Mouse (Mus musculus): ENCODE measurements around the gene Klk7. TPM values are rescaled to one million over a fixed set of nuclear protein-coding genes. Genes with fewer than 3 reads are reported as not detected.

Klk7 gene
- polyA plus RNA-seq, 1 experiment from 2014 or later: not detected

- WGBS: 75% methylated on average over 6 of the region's 6 CpGs
- H3K4me1 ChIP-seq: peaks cover 7% of the 10 kb centered on the region
- H3K4me3 ChIP-seq: no peak overlapping the region
- H3K27ac ChIP-seq: no peak overlapping the region
- no peak for DNase-seq (ENCODE audit: low spot score)
- peaks cover 28% of the 10 kb centered on the region for H3K27me3 ChIP-seq (ENCODE audit: low read depth, poor library complexity, severe bottlenecking)
- no peaks in the 10 kb centered on the region for H3K36me3 ChIP-seq
- no peaks in the 10 kb centered on the region for H3K9me3 ChIP-seq (replicated peaks)
Measured at GRCm38 (mm10) chr7:43780241-43780640, 30.9 kb upstream of the Klk7 start.

GRCm38 (mm10) chr7:43780746-43781145 lies 30.3 kb upstream of the Klk7 start, which contains the start of gene Klk10:
Klk10 (plus strand) TSS chr7:43781035.
- Histone ChIP-seq H3K27me3 (ENCODE audit: low read depth, poor library complexity, severe bottlenecking) (peaks cover 28% of the 10 kb centered on the region), H3K4me1 (peaks cover 6% of the 10 kb centered on the region), H3K9me3 (replicated peaks) (no peaks in the 10 kb centered on the region), H3K36me3 (no peaks in the 10 kb centered on the region), H3K4me3 (no peak within 1 kb of the TSS), H3K27ac (no peak within 1 kb of the TSS)
- no peak for DNase-seq (ENCODE audit: low spot score)
- 45% methylated on average over 5 of the region's 5 CpGs for WGBS

DNA sequence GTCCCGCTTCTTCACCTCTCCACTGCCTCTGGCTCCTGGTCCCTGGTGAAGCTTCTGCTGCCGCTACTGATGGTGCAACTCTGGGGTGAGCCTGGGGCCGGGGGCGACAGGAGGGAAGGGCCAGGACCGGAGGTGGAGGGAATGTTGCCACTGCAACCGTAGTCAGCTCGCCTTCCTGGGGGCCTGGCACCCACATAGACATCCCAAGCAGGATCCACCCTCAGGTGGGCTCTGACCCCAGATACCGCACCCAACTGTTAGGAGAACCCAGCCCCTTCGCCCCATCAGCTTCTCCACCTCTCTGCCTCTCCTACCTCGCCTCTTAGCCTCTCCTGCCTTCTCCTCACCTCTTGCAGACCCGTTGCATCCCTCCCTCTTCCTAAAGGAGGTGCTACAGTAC lies 29.6 kb upstream of the Klk7 start:
- no peak overlapping the region for H3K4me3 ChIP-seq
- no peak overlapping the region for H3K27ac ChIP-seq
- 85% methylated on average over 11 of the region's 11 CpGs for WGBS
- H3K4me1 ChIP-seq: peaks cover 6% of the 10 kb centered on the region
- peaks cover 28% of the 10 kb centered on the region for H3K27me3 ChIP-seq (ENCODE audit: low read depth, poor library complexity, severe bottlenecking)
- H3K36me3 ChIP-seq: no peaks in the 10 kb centered on the region
- no peaks in the 10 kb centered on the region for H3K9me3 ChIP-seq (replicated peaks)
- no peak for DNase-seq (ENCODE audit: low spot score)

DNA sequence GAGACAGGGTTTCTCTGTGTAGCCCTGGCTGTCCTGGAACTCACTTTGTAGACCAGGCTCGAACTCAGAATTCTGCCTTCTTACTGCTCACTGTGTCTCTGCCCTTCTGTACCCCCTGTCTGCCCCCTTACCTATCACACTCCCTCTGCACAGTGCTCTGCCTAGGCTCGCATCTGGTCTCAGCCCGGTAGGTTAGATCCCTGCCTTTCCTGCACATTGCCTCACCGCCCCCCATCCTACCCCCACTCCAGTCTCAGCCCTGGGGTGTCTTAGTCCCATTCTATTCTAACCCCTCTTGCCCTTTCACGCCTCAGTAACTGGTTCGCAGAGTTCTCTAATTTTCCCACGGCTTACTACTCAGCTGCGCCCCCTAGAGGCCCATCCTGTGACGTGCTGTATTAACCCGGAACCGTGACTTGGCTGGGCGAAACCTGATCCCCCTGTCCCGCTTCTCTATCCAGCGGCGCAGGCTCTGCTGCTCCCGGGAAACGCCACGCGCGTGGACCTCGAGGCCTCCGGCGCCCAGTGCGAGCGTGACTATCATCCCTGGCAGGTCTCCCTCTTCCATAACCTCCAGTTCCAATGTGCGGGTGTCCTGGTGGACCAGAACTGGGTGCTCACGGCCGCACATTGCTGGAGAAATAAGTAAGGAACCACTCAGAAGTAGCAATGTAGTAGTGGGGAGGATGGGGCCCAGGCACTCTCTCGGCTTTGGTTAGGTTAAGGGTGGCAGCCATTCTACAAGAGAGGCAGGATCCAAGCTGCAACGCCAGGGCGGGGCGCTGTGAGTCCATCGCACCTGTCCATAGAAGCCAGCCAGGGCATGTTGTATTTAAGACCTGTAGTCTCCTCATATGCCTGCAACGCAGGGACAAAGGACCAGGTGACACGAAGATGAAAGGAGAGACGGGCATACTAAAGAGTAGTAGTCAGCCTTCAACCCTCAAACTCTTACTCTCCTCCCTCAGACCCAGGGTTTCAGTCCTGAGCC lies 28.5 kb upstream of the Klk7 start:
- Histone ChIP-seq H3K9me3 (replicated peaks) (no peaks in the 10 kb centered on the region), H3K36me3 (no peaks in the 10 kb centered on the region), H3K27ac (peak overlapping the region; percentile 46; the same call in 1 of the 2 replicates), H3K27me3 (ENCODE audit: low read depth, poor library complexity, severe bottlenecking) (peaks cover 28% of the 10 kb centered on the region), H3K4me3 (peak overlapping the region; percentile 40), H3K4me1 (peaks cover 6% of the 10 kb centered on the region)
- WGBS: 10% methylated on average over 36 of the region's 36 CpGs
- peak; percentile 90 for DNase-seq (ENCODE audit: low spot score)

GRCm38 (mm10) chr7:43785286-43785685 lies 25.8 kb upstream of the Klk7 start:
- Histone ChIP-seq H3K9me3 (replicated peaks) (no peaks in the 10 kb centered on the region), H3K4me1 (peaks cover 6% of the 10 kb centered on the region), H3K27ac (no peak overlapping the region), H3K36me3 (no peaks in the 10 kb centered on the region), H3K4me3 (no peak overlapping the region), H3K27me3 (ENCODE audit: low read depth, poor library complexity, severe bottlenecking) (peaks cover 28% of the 10 kb centered on the region)
- WGBS: 88% methylated on average over 1 of the region's 1 CpGs
- DNase-seq (ENCODE audit: low spot score): no peak

- WGBS: 75% methylated on average over 3 of the region's 3 CpGs
- no peak for DNase-seq (ENCODE audit: low spot score)
- Histone ChIP-seq H3K36me3 (no peaks in the 10 kb centered on the region), H3K27me3 (ENCODE audit: low read depth, poor library complexity, severe bottlenecking) (peaks cover 19% of the 10 kb centered on the region), H3K4me3 (no peak overlapping the region), H3K9me3 (replicated peaks) (no peaks in the 10 kb centered on the region), H3K4me1 (no peaks in the 10 kb centered on the region), H3K27ac (no peak overlapping the region)
Measured at GRCm38 (mm10) chr7:43788096-43788495, 23.0 kb upstream of the Klk7 start.

- Histone ChIP-seq H3K4me1 (no peaks in the 10 kb centered on the region), H3K36me3 (no peaks in the 10 kb centered on the region), H3K4me3 (no peak overlapping the region), H3K9me3 (replicated peaks) (no peaks in the 10 kb centered on the region), H3K27me3 (ENCODE audit: low read depth, poor library complexity, severe bottlenecking) (peaks cover 14% of the 10 kb centered on the region), H3K27ac (no peak overlapping the region)
- 72% methylated on average over 2 of the region's 2 CpGs for WGBS
- no peak for DNase-seq (ENCODE audit: low spot score)
Measured at GRCm38 (mm10) chr7:43789295-43789694, 21.8 kb upstream of the Klk7 start.

- Histone ChIP-seq H3K4me1 (peaks cover 3% of the 10 kb centered on the region), H3K27ac (no peak within 1 kb of the TSS), H3K27me3 (ENCODE audit: low read depth, poor library complexity, severe bottlenecking) (peaks cover 30% of the 10 kb centered on the region), H3K9me3 (replicated peaks) (no peaks in the 10 kb centered on the region), H3K4me3 (no peak within 1 kb of the TSS), H3K36me3 (no peaks in the 10 kb centered on the region)
- WGBS: 75% methylated on average over 7 of the region's 7 CpGs
- no peak for DNase-seq (ENCODE audit: low spot score)
Measured at GRCm38 (mm10) chr7:43791591-43791990, 19.5 kb upstream of the Klk7 start, which contains the start of gene Klk9. Klk9 (plus strand) TSS chr7:43791891.

GRCm38 (mm10) chr7:43796355-43796754 lies 14.7 kb upstream of the Klk7 start:
- 8% methylated on average over 8 of the region's 8 CpGs for WGBS
- peaks cover 54% of the 10 kb centered on the region for H3K27me3 ChIP-seq (ENCODE audit: low read depth, poor library complexity, severe bottlenecking)
- no peak overlapping the region for H3K27ac ChIP-seq
- DNase-seq (ENCODE audit: low spot score): no peak
- peak overlapping the region; percentile 56 for H3K4me3 ChIP-seq
- H3K9me3 ChIP-seq (replicated peaks): no peaks in the 10 kb centered on the region
- no peaks in the 10 kb centered on the region for H3K36me3 ChIP-seq
- peaks cover 16% of the 10 kb centered on the region for H3K4me1 ChIP-seq

GRCm38 (mm10) chr7:43797333-43797769 lies 13.7 kb upstream of the Klk7 start, which contains the start of gene Klk8:
Klk8 (plus strand) TSS chr7:43797577.
- Histone ChIP-seq H3K9me3 (replicated peaks) (no peaks in the 10 kb centered on the region), H3K27ac (no peak within 1 kb of the TSS; the same call in 1 of the 2 replicates), H3K27me3 (ENCODE audit: low read depth, poor library complexity, severe bottlenecking) (peaks cover 54% of the 10 kb centered on the region), H3K36me3 (no peaks in the 10 kb centered on the region), H3K4me3 (peak within 1 kb of the TSS; percentile 56), H3K4me1 (peaks cover 16% of the 10 kb centered on the region)
- peak; percentile 56 for DNase-seq (ENCODE audit: low spot score)
- under 1% methylated on average over 28 of the region's 28 CpGs for WGBS

GRCm38 (mm10) chr7:43797844-43798462 lies 13.1 kb upstream of the Klk7 start:
- Histone ChIP-seq H3K9me3 (replicated peaks) (no peaks in the 10 kb centered on the region), H3K4me3 (peak overlapping the region; percentile 56), H3K4me1 (peaks cover 16% of the 10 kb centered on the region), H3K27me3 (ENCODE audit: low read depth, poor library complexity, severe bottlenecking) (peaks cover 54% of the 10 kb centered on the region), H3K36me3 (no peaks in the 10 kb centered on the region), H3K27ac (no peak overlapping the region)
- no peak for DNase-seq (ENCODE audit: low spot score)
- WGBS: 40% methylated on average over 13 of the region's 13 CpGs

DNA sequence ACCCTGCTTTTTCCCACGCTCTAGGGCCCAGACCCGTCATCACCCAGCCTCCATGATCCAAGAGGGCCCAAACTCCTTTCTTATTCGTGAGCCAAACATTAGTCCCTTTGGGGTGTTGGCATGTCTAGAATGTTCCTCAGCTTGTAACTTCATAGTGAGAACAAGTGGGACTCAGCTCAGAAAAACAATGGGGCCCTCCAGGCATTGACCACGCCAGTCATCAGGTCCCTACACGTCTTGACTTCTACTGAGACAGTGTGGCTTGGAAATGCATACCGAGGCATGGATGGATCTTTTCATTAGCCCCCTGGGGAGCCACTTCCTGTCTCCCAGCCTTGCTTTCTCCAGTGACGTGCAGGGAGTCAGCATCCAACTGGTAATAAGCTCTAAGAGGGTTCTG lies 11.2 kb upstream of the Klk7 start:
- Histone ChIP-seq H3K36me3 (no peaks in the 10 kb centered on the region), H3K4me1 (peaks cover 16% of the 10 kb centered on the region), H3K9me3 (replicated peaks) (no peaks in the 10 kb centered on the region), H3K4me3 (no peak overlapping the region), H3K27me3 (ENCODE audit: low read depth, poor library complexity, severe bottlenecking) (peaks cover 41% of the 10 kb centered on the region), H3K27ac (no peak overlapping the region)
- DNase-seq (ENCODE audit: low spot score): no peak
- 74% methylated on average over 7 of the region's 7 CpGs for WGBS

DNA sequence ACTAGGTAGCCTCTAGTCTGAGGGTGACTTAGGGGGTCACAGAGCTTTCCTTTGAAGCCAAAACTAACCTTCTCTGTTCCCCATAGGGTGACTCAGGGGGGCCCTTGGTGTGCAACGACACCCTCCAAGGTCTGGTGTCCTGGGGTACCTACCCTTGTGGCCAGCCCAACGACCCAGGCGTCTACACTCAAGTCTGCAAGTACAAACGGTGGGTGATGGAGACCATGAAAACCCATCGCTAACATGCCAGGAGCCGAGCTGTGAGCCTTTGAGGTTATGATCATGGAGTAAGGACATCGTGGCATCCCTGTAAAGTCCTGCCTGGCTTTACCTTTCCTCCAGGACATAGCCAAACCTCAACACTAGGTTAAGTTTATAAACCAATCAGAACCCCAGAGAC lies 4.1 kb downstream of the Klk7 start:
- H3K27ac ChIP-seq: no peak overlapping the region
- WGBS: 88% methylated on average over 7 of the region's 7 CpGs

More for the DNA sequence above, 4.1 kb downstream of the Klk7 start:
- Histone ChIP-seq H3K9me3 (replicated peaks) (no peaks in the 10 kb centered on the region), H3K4me1 (no peaks in the 10 kb centered on the region), H3K36me3 (no peaks in the 10 kb centered on the region), H3K27me3 (ENCODE audit: low read depth, poor library complexity, severe bottlenecking) (no peaks in the 10 kb centered on the region), H3K4me3 (no peak overlapping the region)
- DNase-seq (ENCODE audit: low spot score): no peak
